Mouse (Mus musculus) heart, embryonic 11.5 days (tissue): ENCODE measurements around the gene Tmem190. TPM values are rescaled to one million over a fixed set of nuclear protein-coding genes. Genes with fewer than 3 reads are reported as not detected.
A peak's percentile ranks its signal among the peaks of the same experiment; 100 is the strongest.

Source experiments
- ATAC-seq: fragments of 200-750 bp; cut with Nextera tagmentation; replicated peaks from 2 replicates; pipeline ENCODE4 v1.8.0; 2017; ENCODE audit warnings: moderate library complexity; ENCODE audit not compliant: insufficient number of reproducible peaks, low FRiP score, low TSS enrichment
- H3K27ac ChIP-seq: fragments of 300-500 bp; sonication (generic); 2 replicates; pipeline ENCODE4 v1.5.1; 2014; ENCODE audit warnings: mild to moderate bottlenecking, low read depth, low read length
- H3K27me3 ChIP-seq: fragments of 300-500 bp; sonication (generic); 2 replicates; pipeline ENCODE4 v1.6.1; 2014; ENCODE audit warnings: mild to moderate bottlenecking, low read length, mixed read lengths; ENCODE audit not compliant: control insufficient read depth, insufficient read depth
- H3K36me3 ChIP-seq: fragments of 300-500 bp; sonication (generic); 2 replicates; pipeline ENCODE4 v1.6.1; 2014; ENCODE audit warnings: mild to moderate bottlenecking, low read length, moderate library complexity, mixed read lengths; ENCODE audit not compliant: control insufficient read depth, insufficient read depth
- H3K4me1 ChIP-seq: fragments of 300-500 bp; sonication (generic); 2 replicates; pipeline ENCODE4 v1.6.1; 2014; ENCODE audit warnings: low read length; ENCODE audit not compliant: control insufficient read depth, insufficient read depth
- H3K4me2 ChIP-seq: fragments of 300-500 bp; sonication (generic); 2 replicates; pipeline ENCODE4 v1.6.1; 2014; ENCODE audit warnings: mild to moderate bottlenecking, moderate library complexity
- H3K4me3 ChIP-seq: fragments of 300-500 bp; sonication (generic); 2 replicates; pipeline ENCODE4 v1.5.1; 2014; ENCODE audit warnings: low read depth, low read length
- H3K9ac ChIP-seq: fragments of 300-500 bp; sonication (generic); 2 replicates; pipeline ENCODE4 v1.6.1; 2014; ENCODE audit warnings: mild to moderate bottlenecking, low read depth, low read length, moderate library complexity
- H3K9me3 ChIP-seq: fragments of 300-500 bp; sonication (generic); replicated peaks from 2 replicates; pipeline ENCODE4 v1.6.1; 2016; ENCODE audit warnings: low read length; ENCODE audit not compliant: control insufficient read depth
- WGBS: fragments of 180-500 bp; shearing (Covaris S2); extraction: QIAGEN DNeasy Blood & Tissue Kit; methylation state at CpG from one replicate; pipeline ENCODE4 v1.1.7; 2014; ENCODE audit not compliant: insufficient replicate concordance; 5-methylcytosine and 5-hydroxymethylcytosine counted together
- polyA plus RNA-seq: library from polyadenylated mRNA; unstranded; fragments of >200 nt; fragmentation: Nextera tagmentation; extraction: Ambion mirVana; gene quantifications from 2 replicates; pipeline ENCODE4 v1.2.1, GENCODE M21; 2014

Gene Tmem190
- polyA plus RNA-seq, result not detected in 2 replicates

DNA sequence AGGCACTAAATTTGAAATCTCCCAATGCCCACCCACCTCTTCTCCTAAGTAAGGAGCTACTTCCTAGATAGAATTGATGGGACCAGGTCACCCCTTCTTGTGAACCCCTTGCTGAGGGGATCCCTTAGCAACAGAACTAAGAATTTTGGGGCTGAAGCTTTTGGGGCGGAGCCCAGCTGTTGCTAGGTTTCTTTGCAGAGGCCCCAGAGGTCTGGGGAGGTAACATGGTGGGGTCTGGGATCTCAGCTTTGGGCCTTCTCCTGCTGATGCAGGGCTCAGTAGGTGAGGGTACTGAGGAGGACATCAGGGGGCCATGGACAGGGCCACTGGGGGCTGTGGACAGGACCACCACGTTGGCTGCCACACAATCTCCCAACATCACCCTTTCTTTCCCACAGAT, at the start of gene Tmem190, which contains the start of gene Il11:
Gene Tmem190 (plus strand): TSS at position 179 of the 400 bp plus-strand sequence.
Gene Il11 (minus strand): TSS at position 101 of the 400 bp plus-strand sequence.
- Histone ChIP-seq H3K4me3 (no peak within 1 kb of the TSS), H3K9me3 (no peaks in the 10 kb centered on the region), H3K9ac (no peak within 1 kb of the TSS), H3K27ac (no peak within 1 kb of the TSS), H3K27me3 (peaks cover 32% of the 10 kb centered on the region), H3K4me2 (no peak within 1 kb of the TSS), H3K36me3 (no peaks in the 10 kb centered on the region), H3K4me1 (peaks cover 7% of the 10 kb centered on the region)
- WGBS, result 78% methylated on average over 2 of the region's 2 CpGs
- ATAC-seq, result no peak

DNA sequence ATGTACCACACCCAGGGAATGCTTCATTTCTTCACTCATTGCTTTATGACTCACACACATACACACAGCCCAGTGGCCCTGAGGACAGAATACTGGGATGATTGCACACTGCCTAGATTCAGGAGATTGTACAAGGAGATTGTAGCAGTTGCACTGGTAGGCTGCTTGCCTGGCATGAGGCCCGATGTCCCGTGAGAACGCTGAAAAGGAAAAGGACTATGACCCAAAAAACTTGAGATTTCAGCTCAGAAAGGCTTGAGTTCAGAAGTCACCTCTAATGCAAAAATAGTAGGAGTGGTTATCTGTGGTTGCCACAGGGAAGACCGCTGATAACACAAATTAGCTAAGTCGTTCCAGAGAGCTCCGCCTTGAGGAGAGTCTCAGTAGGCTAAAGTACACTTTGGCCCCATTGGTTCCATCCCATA, 49.8 kb upstream of the Tmem190 start:
- 51% methylated on average over 6 of the region's 6 CpGs for WGBS
- Histone ChIP-seq H3K4me1 (no peaks in the 10 kb centered on the region), H3K9me3 (no peaks in the 10 kb centered on the region), H3K4me3 (no peak overlapping the region), H3K36me3 (no peaks in the 10 kb centered on the region), H3K4me2 (no peak overlapping the region), H3K9ac (no peak overlapping the region), H3K27me3 (no peaks in the 10 kb centered on the region), H3K27ac (no peak overlapping the region)
- no peak for ATAC-seq

DNA sequence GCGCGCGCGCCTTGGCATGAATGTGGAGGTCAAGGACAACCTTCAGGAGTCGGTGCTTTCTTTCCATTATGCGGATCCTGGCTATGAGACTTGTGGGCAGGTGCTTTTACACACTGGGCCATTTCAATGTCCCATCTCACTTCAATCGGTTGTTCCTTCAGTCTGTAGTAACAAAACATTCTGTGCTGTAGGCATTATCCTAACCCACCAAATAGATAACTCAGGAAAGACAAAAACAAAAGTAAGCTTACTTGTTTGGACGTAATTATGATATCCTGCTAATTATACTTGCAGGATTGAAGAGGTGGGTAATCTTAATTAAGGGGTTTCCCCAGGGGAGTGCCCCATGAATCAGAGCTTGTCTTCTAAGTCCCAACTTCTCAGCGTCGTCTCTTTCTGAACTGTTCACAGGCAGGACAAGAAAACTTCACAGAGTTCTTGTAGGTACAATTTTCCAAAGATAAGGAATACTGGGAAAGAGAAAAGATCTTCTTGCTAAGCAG, 43.6 kb upstream of the Tmem190 start:
- Histone ChIP-seq H3K4me1 (peaks cover 20% of the 10 kb centered on the region), H3K27me3 (no peaks in the 10 kb centered on the region), H3K36me3 (0 out of 2 replicates have a peak, but pooled peaks cover 3% of the 10 kb centered on the region), H3K9me3 (no peaks in the 10 kb centered on the region), H3K4me2 (peak overlapping the region; percentile 78), H3K9ac (peak overlapping the region; percentile 50; the same call in 1 of the 2 replicates), H3K4me3 (peak overlapping the region; percentile 41), H3K27ac (peak overlapping the region; percentile 52)
- 44% methylated on average over 10 of the region's 10 CpGs for WGBS
- ATAC-seq, result no peak

DNA sequence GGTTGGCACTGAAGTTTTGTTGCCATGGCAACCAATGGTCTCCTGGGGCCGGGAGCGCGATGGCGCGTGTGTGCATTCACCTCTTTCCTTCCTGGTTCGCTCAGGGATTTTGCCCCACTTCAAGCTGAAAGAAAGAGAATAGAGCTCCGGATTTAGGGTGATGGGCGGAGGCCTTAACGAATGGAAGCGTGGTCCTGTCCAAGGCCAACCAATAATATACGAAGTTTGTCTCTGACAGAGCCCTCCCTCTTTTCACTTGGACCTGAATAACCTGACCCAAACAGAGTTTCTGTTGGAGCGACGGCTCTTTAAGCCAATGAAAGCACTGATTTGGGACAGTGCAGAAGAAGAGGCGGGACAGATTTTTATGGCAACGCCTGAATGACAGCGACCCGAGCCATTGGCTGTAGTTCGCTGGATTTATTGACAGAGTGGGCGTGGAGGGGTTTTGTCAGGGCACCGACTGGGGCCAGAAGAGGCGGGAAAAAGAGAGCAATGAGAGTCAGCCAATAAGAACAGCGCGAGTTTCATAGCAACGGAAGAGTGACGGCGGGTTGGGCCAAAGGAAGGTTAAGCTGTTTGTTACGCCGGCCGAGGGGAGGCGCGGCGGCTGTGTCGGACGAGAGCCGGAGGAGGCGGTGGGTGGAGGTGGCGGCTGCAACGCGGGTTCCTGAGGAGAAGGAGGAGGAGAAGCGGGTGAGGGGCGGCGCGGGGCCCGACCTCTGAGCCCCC, 43.0 kb upstream of the Tmem190 start, which contains the start of gene Kmt5c:
Gene Kmt5c (plus strand): TSS at position 572 of the 732 bp plus-strand sequence.
- under 1% methylated on average over 38 of the region's 44 CpGs for WGBS
- H3K36me3 ChIP-seq, result 0 out of 2 replicates have a peak, but pooled peaks cover 3% of the 10 kb centered on the region
- peak within 1 kb of the TSS; percentile 91 for H3K9ac ChIP-seq
- no peaks in the 10 kb centered on the region for H3K9me3 ChIP-seq
- no peaks in the 10 kb centered on the region for H3K27me3 ChIP-seq
- peak within 1 kb of the TSS; percentile 93 for H3K27ac ChIP-seq
- peaks cover 20% of the 10 kb centered on the region for H3K4me1 ChIP-seq
- peak within 1 kb of the TSS; percentile 78 for H3K4me2 ChIP-seq
- H3K4me3 ChIP-seq, result peak within 1 kb of the TSS; percentile 86
- ATAC-seq, result peak; percentile 94

DNA sequence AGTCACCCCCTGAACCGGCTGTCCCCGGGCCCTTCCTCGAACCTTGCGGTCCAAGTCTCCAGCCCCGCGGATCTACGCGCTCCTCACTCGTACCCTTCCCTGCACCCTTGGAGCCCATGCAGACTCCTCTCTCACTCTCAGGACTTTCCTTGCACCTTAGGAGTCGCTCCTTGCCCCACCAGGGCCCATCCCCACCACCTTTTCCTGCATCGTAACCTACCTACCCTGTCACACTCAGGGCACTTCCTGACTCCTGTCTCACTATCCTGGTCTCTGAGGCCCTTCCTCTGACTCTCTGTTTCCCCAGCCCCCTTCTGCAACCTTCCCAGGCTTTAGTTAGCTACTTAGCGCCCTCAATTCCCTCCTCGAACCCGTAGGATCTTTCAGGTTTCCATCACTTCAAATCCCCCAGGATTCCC, 42.4 kb upstream of the Tmem190 start:
- H3K4me1 ChIP-seq, result peaks cover 20% of the 10 kb centered on the region
- peak overlapping the region; percentile 93 for H3K27ac ChIP-seq
- peaks cover 3% of the 10 kb centered on the region; the same call in 1 of the 2 replicates for H3K36me3 ChIP-seq
- peak overlapping the region; percentile 86 for H3K4me3 ChIP-seq
- H3K9ac ChIP-seq, result peak overlapping the region; percentile 91
- no peaks in the 10 kb centered on the region for H3K9me3 ChIP-seq
- 0% methylated on average over 7 of the region's 14 CpGs for WGBS
- peak overlapping the region; percentile 78 for H3K4me2 ChIP-seq
- no peaks in the 10 kb centered on the region for H3K27me3 ChIP-seq
- ATAC-seq, result peak; percentile 7; the same call in 1 of the 2 replicates

DNA sequence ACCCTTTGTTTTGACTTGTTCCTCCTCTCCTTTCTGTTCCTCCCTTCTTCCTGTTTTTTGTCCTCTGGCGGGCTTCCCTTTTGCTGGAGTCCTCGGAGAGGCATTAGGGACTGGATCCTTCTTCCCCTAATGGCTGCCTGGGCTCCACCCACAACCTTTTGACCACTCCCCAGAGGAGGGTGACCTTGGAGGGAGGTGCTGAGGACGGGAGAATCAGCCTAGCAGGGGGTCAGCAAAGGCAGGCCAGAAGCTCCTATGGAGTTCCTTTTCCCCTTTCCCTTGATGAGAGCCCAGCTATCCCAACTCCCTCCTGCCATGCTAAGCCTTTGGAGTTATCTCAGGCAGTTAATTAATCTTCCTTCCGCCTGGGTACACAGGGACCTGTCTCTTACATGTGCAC, 41.6 kb upstream of the Tmem190 start:
- H3K27me3 ChIP-seq, result no peaks in the 10 kb centered on the region
- peaks cover 20% of the 10 kb centered on the region for H3K4me1 ChIP-seq
- no peaks in the 10 kb centered on the region for H3K9me3 ChIP-seq
- H3K9ac ChIP-seq, result peak overlapping the region; percentile 91
- H3K4me3 ChIP-seq, result peak overlapping the region; percentile 86
- peaks cover 9% of the 10 kb centered on the region for H3K36me3 ChIP-seq
- peak overlapping the region; percentile 93 for H3K27ac ChIP-seq
- 4% methylated on average over 4 of the region's 4 CpGs for WGBS
- peak overlapping the region; percentile 78 for H3K4me2 ChIP-seq
- no peak for ATAC-seq

DNA sequence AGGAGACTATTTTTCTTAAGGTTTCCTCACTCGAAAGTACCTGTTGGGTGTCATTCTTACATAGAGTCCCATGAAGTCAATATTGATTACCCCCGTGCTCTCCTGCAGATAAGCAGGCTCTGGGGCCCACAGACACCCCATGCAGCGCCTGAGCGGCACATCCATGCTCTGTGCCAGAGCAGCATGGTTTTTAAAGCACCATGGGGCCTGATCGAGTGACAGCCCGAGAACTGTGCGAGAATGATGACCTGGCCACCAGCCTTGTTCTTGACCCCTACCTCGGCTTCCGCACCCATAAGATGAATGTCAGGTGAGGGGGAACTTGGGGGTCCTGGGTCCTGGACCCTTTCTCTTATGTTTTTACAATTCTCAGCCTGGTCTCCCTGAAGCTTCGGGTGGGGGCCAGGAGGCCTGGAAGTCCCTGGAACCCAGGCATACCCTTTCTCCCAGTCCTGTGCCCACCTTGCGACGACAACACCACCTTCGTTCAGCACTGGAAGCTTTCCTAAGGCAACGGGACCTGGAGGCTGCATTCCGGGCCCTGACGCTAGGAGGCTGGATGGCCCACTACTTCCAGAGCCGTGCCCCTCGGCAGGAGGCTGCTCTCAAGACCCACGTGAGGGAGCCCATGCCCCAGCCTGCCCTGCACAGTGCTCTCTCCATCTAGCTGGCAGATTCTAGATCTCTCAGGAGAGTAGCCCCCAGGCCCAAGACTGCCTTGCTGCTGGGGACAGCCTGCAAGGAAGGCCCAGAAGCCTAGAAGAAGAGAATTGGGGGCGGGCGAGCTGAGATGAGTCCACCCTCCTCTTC, 40.9 kb upstream of the Tmem190 start:
- H3K27me3 ChIP-seq, result no peaks in the 10 kb centered on the region
- H3K9me3 ChIP-seq, result no peaks in the 10 kb centered on the region
- WGBS, result 79% methylated on average over 21 of the region's 21 CpGs
- peak overlapping the region; percentile 78 for H3K4me2 ChIP-seq
- H3K9ac ChIP-seq, result peak overlapping the region; percentile 91
- ATAC-seq, result no peak
- H3K36me3 ChIP-seq, result peaks cover 13% of the 10 kb centered on the region
- H3K27ac ChIP-seq, result peak overlapping the region; percentile 93; the same call in 1 of the 2 replicates
- peak overlapping the region; percentile 86 for H3K4me3 ChIP-seq
- H3K4me1 ChIP-seq, result peaks cover 20% of the 10 kb centered on the region

DNA sequence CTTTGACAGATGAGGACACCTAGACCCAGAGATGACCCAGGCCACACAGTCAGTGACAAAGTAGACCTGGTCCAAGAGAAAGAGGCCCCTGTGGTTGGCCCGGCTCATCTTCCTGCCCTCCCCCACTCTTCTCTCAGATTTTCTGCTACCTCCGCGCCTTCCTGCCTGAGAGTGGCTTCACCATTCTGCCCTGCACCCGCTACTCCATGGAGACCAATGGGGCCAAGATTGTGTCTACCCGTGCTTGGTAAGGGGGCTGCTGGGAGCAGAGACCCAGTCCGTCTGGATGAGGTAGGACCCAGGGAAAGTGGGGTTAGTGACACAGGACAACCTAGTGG, 40.3 kb upstream of the Tmem190 start:
- peaks cover 13% of the 10 kb centered on the region for H3K36me3 ChIP-seq
- H3K9me3 ChIP-seq, result no peaks in the 10 kb centered on the region
- no peaks in the 10 kb centered on the region for H3K27me3 ChIP-seq
- H3K27ac ChIP-seq, result no peak overlapping the region
- ATAC-seq, result no peak
- peak overlapping the region; percentile 34; the same call in 1 of the 2 replicates for H3K9ac ChIP-seq
- 84% methylated on average over 6 of the region's 6 CpGs for WGBS
- H3K4me3 ChIP-seq, result no peak overlapping the region; the same call in 1 of the 2 replicates
- peaks cover 20% of the 10 kb centered on the region for H3K4me1 ChIP-seq
- H3K4me2 ChIP-seq, result peak overlapping the region; percentile 78; the same call in 1 of the 2 replicates
